Mouse (Mus musculus): ENCODE measurements around the gene Habp2.

DNA sequence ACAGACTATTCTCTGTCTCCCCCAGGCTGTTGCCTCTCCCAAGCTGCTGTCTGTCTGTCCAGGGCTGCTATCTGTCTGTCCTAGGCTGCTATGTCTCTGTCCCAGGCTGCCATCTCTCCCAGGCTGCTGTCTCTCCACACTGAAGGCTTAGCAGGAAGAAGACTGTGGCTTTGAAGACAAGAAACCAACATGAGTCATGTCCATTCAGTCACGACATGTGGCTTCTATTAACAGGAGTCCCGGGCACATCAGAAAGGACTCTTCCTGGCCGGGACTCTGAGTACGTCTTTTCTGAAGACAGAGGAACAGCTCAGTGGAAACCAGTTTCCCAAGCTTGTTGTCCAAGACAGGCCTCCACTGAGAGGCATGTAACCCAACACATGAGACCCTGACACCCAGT, 1.7 kb upstream of the Habp2 start:
- TF ChIP-seq CTCF (IDR thresholded peaks at IDR 0.05; ENCODE audit: low read depth, low read length): no peak
- no peak for TF ChIP-seq EP300 (IDR thresholded peaks at IDR 0.05; ENCODE audit: insufficient read depth, low read depth, low read length)
